Mouse (Mus musculus) heart, embryonic 10.5 days (tissue): ENCODE measurements around the gene Akap1. TPM values are rescaled to one million over a fixed set of nuclear protein-coding genes. Genes with fewer than 3 reads are reported as not detected.

Source experiments
- DNase-seq: peaks from one replicate; pipeline ENCODE4 v3.0.0-alpha.2; 2017; ENCODE audit warnings: low spot score
- H3K27ac ChIP-seq: fragments of 300-500 bp; sonication (generic); 2 replicates; pipeline ENCODE4 v1.5.1; 2016; ENCODE audit warnings: mild to moderate bottlenecking
- H3K27me3 ChIP-seq: fragments of 300-500 bp; sonication (generic); 2 replicates; pipeline ENCODE4 v1.6.1; 2016; ENCODE audit warnings: mild to moderate bottlenecking; ENCODE audit not compliant: poor library complexity, insufficient read depth, severe bottlenecking
- H3K36me3 ChIP-seq: fragments of 300-500 bp; sonication (generic); 2 replicates; pipeline ENCODE4 v1.6.1; 2016; ENCODE audit warnings: mild to moderate bottlenecking, moderate library complexity
- H3K4me1 ChIP-seq: fragments of 300-500 bp; sonication (generic); 2 replicates; pipeline ENCODE4 v1.6.1; 2016; ENCODE audit warnings: mild to moderate bottlenecking
- H3K4me3 ChIP-seq: fragments of 300-500 bp; sonication (generic); 2 replicates; pipeline ENCODE4 v1.5.1; 2016; ENCODE audit warnings: mild to moderate bottlenecking, moderate library complexity
- H3K9me3 ChIP-seq: fragments of 300-500 bp; sonication (generic); 2 replicates; pipeline ENCODE4 v1.6.1; 2016; ENCODE audit warnings: mild to moderate bottlenecking, moderate library complexity
- WGBS: fragments of 180-500 bp; shearing (Covaris S2); methylation state at CpG from one replicate; pipeline ENCODE4 v1.1.7; 2016; 5-methylcytosine and 5-hydroxymethylcytosine counted together
- polyA plus RNA-seq: library from polyadenylated mRNA; unstranded; fragments of >200 nt; fragmentation: Nextera tagmentation; extraction: Ambion mirVana; gene quantifications from 2 replicates; pipeline ENCODE4 v1.2.1, GENCODE M21; 2016

Akap1 gene
- polyA plus RNA-seq, 1 experiment from 2014 or later = 26.6 TPM

- Histone ChIP-seq H3K4me1 (no peaks in the 10 kb centered on the region), H3K27ac (no peak overlapping the region), H3K4me3 (no peak overlapping the region), H3K27me3 (no peaks in the 10 kb centered on the region), H3K9me3 (no peaks in the 10 kb centered on the region), H3K36me3 (no peaks in the 10 kb centered on the region)
- DNase-seq = no peak
- WGBS = 54% methylated on average over 4 of the region's 4 CpGs
Measured at GRCm38 (mm10) chr11:88783525-88783924, 80.9 kb downstream of the Akap1 start.

GRCm38 (mm10) chr11:88782531-88782930 lies 81.9 kb downstream of the Akap1 start:
- Histone ChIP-seq H3K36me3 (no peaks in the 10 kb centered on the region), H3K4me1 (no peaks in the 10 kb centered on the region; the same call in 1 of the 2 replicates), H3K9me3 (no peaks in the 10 kb centered on the region), H3K4me3 (no peak overlapping the region), H3K27ac (no peak overlapping the region), H3K27me3 (no peaks in the 10 kb centered on the region)
- WGBS = 85% methylated on average over 5 of the region's 5 CpGs
- no peak for DNase-seq

Other genes starting within 250 kb of the Akap1 start
- gene Msi2, start 146.1 kb downstream of the Akap1 start, polyA plus RNA-seq = 15.9 and 16.3 TPM in 2 replicates
- gene Scpep1, start 90.9 kb upstream of the Akap1 start, polyA plus RNA-seq = 56.2 and 61.9 TPM in 2 replicates
- not detected in 2 replicates for gene Elobl, start 102.3 kb upstream of the Akap1 start, polyA plus RNA-seq
- gene Coil, start 105.7 kb upstream of the Akap1 start, polyA plus RNA-seq = 15.4 and 19.2 TPM in 2 replicates
- gene Trim25, start 134.8 kb upstream of the Akap1 start, polyA plus RNA-seq = 12.7 and 13.9 TPM in 2 replicates
- gene Dgke, start 202.3 kb upstream of the Akap1 start, polyA plus RNA-seq = 5.3 and 8.1 TPM in 2 replicates
- not detected in 2 replicates for gene Gm525, start 209.3 kb upstream of the Akap1 start, polyA plus RNA-seq